Mouse (Mus musculus) midbrain, postnatal 0 days (tissue): Measurements from ENCODE around the gene Il1r2. TPM values are rescaled to one million over a fixed set of nuclear protein-coding genes. Genes with fewer than 3 reads are reported as not detected.

Source experiments
- ATAC-seq: fragments of 200-750 bp; cut with Nextera tagmentation; 2 replicates; pipeline ENCODE4 v1.8.0; 2017; ENCODE audit warnings: moderate number of reproducible peaks, mild to moderate bottlenecking, moderate TSS enrichment, moderate library complexity; ENCODE audit not compliant: low FRiP score
- DNase-seq: peaks from one replicate; pipeline ENCODE4 v3.0.0-alpha.2; 2015; ENCODE audit warnings: low spot score
- H3K27ac ChIP-seq: fragments of 300-500 bp; sonication (generic); 2 replicates; pipeline ENCODE4 v1.5.1; 2014; ENCODE audit warnings: low read depth, mild to moderate bottlenecking, low read length, mixed read lengths
- H3K27me3 ChIP-seq: fragments of 300-500 bp; sonication (generic); 2 replicates; pipeline ENCODE4 v1.6.1; 2014; ENCODE audit warnings: low read length, control low read depth, mixed read lengths; ENCODE audit not compliant: insufficient read depth
- H3K36me3 ChIP-seq: fragments of 300-500 bp; sonication (generic); 2 replicates; pipeline ENCODE4 v1.6.1; 2014; ENCODE audit warnings: low read length, control low read depth, mixed read lengths; ENCODE audit not compliant: insufficient read depth
- H3K4me1 ChIP-seq: fragments of 300-500 bp; sonication (generic); 2 replicates; pipeline ENCODE4 v1.6.1; 2014; ENCODE audit warnings: mild to moderate bottlenecking, control low read depth, antibody characterized with exemption, low read length, mixed read lengths; ENCODE audit not compliant: insufficient read depth
- H3K4me2 ChIP-seq: fragments of 300-500 bp; sonication (generic); 2 replicates; pipeline ENCODE4 v1.6.1; 2014; ENCODE audit warnings: low read depth, mild to moderate bottlenecking, low read length, mixed read lengths; ENCODE audit not compliant: poor library complexity, severe bottlenecking
- H3K4me3 ChIP-seq: fragments of 300-500 bp; sonication (generic); 2 replicates; pipeline ENCODE4 v1.5.1; 2014; ENCODE audit warnings: low read depth, mild to moderate bottlenecking, low read length, moderate library complexity
- H3K9ac ChIP-seq: fragments of 300-500 bp; sonication (generic); replicated peaks from 2 replicates; pipeline ENCODE4 v1.6.1; 2014; ENCODE audit warnings: mild to moderate bottlenecking, low read length, moderate library complexity, mixed read lengths; ENCODE audit not compliant: poor library complexity, severe bottlenecking
- H3K9me3 ChIP-seq: fragments of 300-500 bp; sonication (generic); 2 replicates; pipeline ENCODE4 v1.6.1; 2016; ENCODE audit warnings: low read length, control low read depth
- CTCF ChIP-seq: IDR thresholded peaks from 2 replicates; pipeline ENCODE4 v1.5.1; 2016; ENCODE audit warnings: antibody characterized with exemption, mild to moderate bottlenecking
- WGBS: fragments of 180-500 bp; shearing (Covaris S2); extraction: QIAGEN DNeasy Blood & Tissue Kit; methylation state at CpG from one replicate; pipeline ENCODE4 v1.1.7; 2014; 5-methylcytosine and 5-hydroxymethylcytosine counted together
- polyA plus RNA-seq: library from polyadenylated mRNA; unstranded; fragments of >200 nt; fragmentation: Nextera tagmentation; extraction: Ambion mirVana; gene quantifications from 2 replicates; pipeline ENCODE4 v1.2.1, GENCODE M21; 2015
- total RNA-seq: library from RNA; depleted of rRNA; stranded (reverse); fragments of >200 nt; gene quantifications from 2 replicates; pipeline ENCODE4 v1.2.3, GENCODE M21; 2014

Il1r2 gene
- total and polyA plus RNA-seq, 2 experiments from 2014 or later, result 0.35 TPM; not detected in 1

- no peak overlapping the region for H3K9ac ChIP-seq
- H3K4me1 ChIP-seq, result no peaks in the 10 kb centered on the region
- H3K9me3 ChIP-seq, result no peaks in the 10 kb centered on the region
- H3K27me3 ChIP-seq, result no peaks in the 10 kb centered on the region
- no peaks in the 10 kb centered on the region for H3K36me3 ChIP-seq
- 82% methylated on average over 5 of the region's 5 CpGs for WGBS
- H3K4me2 ChIP-seq, result no peak overlapping the region
- ATAC-seq, result no peak
- TF ChIP-seq CTCF, result no peak
- H3K4me3 ChIP-seq, result no peak overlapping the region
- DNase-seq, result no peak
- H3K27ac ChIP-seq, result no peak overlapping the region
Measured at GRCm38 (mm10) chr1:40057351-40057750, 16.5 kb upstream of the Il1r2 start.

DNA sequence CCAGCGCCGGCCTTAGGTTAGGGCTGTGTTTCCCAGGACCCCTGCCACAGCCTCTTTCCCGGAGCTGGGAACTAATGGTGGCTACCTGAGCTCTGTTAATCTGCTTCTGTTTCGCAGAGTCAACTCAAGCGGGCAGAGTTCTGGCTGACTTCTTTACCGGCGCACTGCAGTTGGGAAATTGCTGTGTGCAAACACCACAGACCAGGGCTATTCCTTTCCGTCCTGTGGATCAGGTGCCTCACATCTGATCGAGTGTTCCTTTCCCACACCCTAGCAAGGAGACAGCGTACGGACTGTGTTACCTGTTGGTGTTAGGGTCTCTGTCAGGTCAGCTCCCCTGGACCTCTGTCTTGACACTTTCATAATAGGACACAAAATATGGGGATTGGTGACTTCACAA is 15.9 kb upstream of the Il1r2 start:
- 55% methylated on average over 11 of the region's 11 CpGs for WGBS
- Histone ChIP-seq H3K9ac (no peak overlapping the region), H3K4me3 (no peak overlapping the region), H3K9me3 (no peaks in the 10 kb centered on the region), H3K27ac (no peak overlapping the region), H3K36me3 (no peaks in the 10 kb centered on the region), H3K4me1 (no peaks in the 10 kb centered on the region), H3K4me2 (no peak overlapping the region), H3K27me3 (no peaks in the 10 kb centered on the region)
- DNase-seq (no peak), ATAC-seq (no peak)
- no peak for TF ChIP-seq CTCF

DNA sequence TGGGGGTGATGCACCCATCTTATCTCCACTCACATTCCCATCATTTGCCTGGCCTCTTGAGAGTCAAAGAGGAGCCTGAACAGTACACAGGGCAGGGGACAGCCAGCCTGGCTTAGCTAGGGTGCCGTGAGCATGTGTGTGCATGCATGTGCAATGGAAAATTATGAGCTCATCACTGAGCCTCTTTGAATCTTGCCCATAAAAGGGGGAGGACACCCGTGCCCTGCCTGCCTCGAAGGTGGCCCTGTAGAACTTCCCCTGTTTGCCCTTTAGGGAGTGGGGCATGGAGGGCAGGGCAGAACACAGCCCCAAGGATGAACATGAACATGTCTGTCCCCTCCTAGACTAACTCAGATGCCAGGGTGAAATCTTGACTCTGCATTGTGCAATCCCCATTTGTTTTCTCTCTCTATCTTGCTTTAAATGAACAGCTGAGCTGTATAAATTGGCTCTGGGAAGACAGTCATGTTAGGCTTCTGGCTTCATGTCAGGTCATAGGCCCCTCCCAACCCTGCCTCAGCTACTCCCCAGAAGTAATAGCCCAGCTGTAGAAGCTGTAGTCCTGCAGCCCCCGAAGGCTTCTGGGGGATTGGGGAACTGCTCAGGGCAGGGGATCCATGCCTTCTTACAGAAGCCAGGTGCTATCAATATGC is 14.6 kb upstream of the Il1r2 start:
- Histone ChIP-seq H3K27me3 (no peaks in the 10 kb centered on the region), H3K9ac (no peak overlapping the region), H3K9me3 (no peaks in the 10 kb centered on the region), H3K4me1 (no peaks in the 10 kb centered on the region), H3K27ac (no peak overlapping the region), H3K4me2 (no peak overlapping the region), H3K4me3 (no peak overlapping the region), H3K36me3 (no peaks in the 10 kb centered on the region)
- no peak for DNase-seq
- 82% methylated on average over 4 of the region's 4 CpGs for WGBS
- no peak for TF ChIP-seq CTCF
- ATAC-seq, result no peak

DNA sequence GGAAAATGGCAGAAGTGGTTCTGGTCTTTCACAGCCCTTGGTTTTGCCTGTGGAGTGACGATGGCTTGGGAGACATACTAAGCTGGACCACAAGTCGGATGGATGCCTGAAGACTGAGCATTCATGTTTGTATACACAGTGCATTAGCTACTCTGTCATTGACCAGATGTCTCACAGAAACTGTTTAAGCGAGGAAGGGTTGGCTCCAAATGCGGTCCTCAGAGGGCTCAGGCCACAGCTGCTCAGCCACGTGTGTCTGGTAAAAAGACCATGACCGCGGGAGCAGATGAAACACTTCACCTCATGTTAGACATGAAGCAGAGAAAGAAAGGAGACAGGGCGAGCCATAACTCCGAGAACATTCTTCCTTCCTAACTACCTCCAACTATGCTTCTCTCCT is 12.5 kb upstream of the Il1r2 start:
- WGBS, result 79% methylated on average over 9 of the region's 9 CpGs
- Histone ChIP-seq H3K9me3 (no peaks in the 10 kb centered on the region), H3K36me3 (no peaks in the 10 kb centered on the region), H3K27ac (no peak overlapping the region), H3K9ac (no peak overlapping the region), H3K4me2 (no peak overlapping the region), H3K27me3 (no peaks in the 10 kb centered on the region), H3K4me3 (no peak overlapping the region), H3K4me1 (no peaks in the 10 kb centered on the region)
- no peak for ATAC-seq
- no peak for TF ChIP-seq CTCF
- no peak for DNase-seq

- H3K36me3 ChIP-seq, result no peaks in the 10 kb centered on the region
- no peak overlapping the region for H3K27ac ChIP-seq
- no peak overlapping the region for H3K4me2 ChIP-seq
- no peak overlapping the region for H3K9ac ChIP-seq
- DNase-seq (no peak), ATAC-seq (peak; percentile 41; the same call in 1 of the 2 replicates)
- H3K4me1 ChIP-seq, result no peaks in the 10 kb centered on the region
- no peaks in the 10 kb centered on the region for H3K27me3 ChIP-seq
- TF ChIP-seq CTCF, result no peak
- H3K4me3 ChIP-seq, result no peak overlapping the region
- no peaks in the 10 kb centered on the region for H3K9me3 ChIP-seq
- 49% methylated on average over 4 of the region's 4 CpGs for WGBS
Measured at GRCm38 (mm10) chr1:40063409-40063808, 10.5 kb upstream of the Il1r2 start.

GRCm38 (mm10) chr1:40064508-40064907 is 9.4 kb upstream of the Il1r2 start:
- no peak overlapping the region for H3K27ac ChIP-seq
- H3K4me3 ChIP-seq, result no peak overlapping the region
- 93% methylated on average over 8 of the region's 8 CpGs for WGBS
- no peaks in the 10 kb centered on the region for H3K9me3 ChIP-seq
- no peak overlapping the region for H3K4me2 ChIP-seq
- H3K9ac ChIP-seq, result no peak overlapping the region
- no peaks in the 10 kb centered on the region for H3K4me1 ChIP-seq
- no peaks in the 10 kb centered on the region for H3K27me3 ChIP-seq
- no peaks in the 10 kb centered on the region for H3K36me3 ChIP-seq
- TF ChIP-seq CTCF, result no peak
- ATAC-seq (no peak), DNase-seq (no peak)
